Mouse (Mus musculus) kidney, postnatal 0 days (tissue): ENCODE results near the gene Hoxd8. TPM values are rescaled to one million over a fixed set of nuclear protein-coding genes. Genes with fewer than 3 reads are reported as not detected.

Source experiments
- ATAC-seq: fragments of 200-750 bp; cut with Nextera tagmentation; replicated peaks from 2 replicates; pipeline ENCODE4 v1.8.0; 2017; ENCODE audit warnings: low read depth, moderate number of reproducible peaks, moderate TSS enrichment, moderate library complexity; ENCODE audit not compliant: low FRiP score
- DNase-seq: peaks from one replicate; pipeline ENCODE4 v3.0.0-alpha.2; 2016; ENCODE audit warnings: low spot score
- H3K27ac ChIP-seq: fragments of 300-500 bp; sonication (generic); 2 replicates; pipeline ENCODE4 v1.5.1; 2014; ENCODE audit warnings: mild to moderate bottlenecking
- H3K27me3 ChIP-seq: fragments of 300-500 bp; sonication (generic); 2 replicates; pipeline ENCODE4 v1.6.1; 2014; ENCODE audit warnings: low read length, mixed read lengths; ENCODE audit not compliant: insufficient read depth
- H3K36me3 ChIP-seq: fragments of 300-500 bp; sonication (generic); 2 replicates; pipeline ENCODE4 v1.6.1; 2014; ENCODE audit warnings: low read length, mixed read lengths; ENCODE audit not compliant: insufficient read depth
- H3K4me1 ChIP-seq: fragments of 300-500 bp; sonication (generic); replicated peaks from 2 replicates; pipeline ENCODE4 v1.6.1; 2014; ENCODE audit warnings: antibody characterized with exemption, low read length, mixed read lengths; ENCODE audit not compliant: insufficient read depth
- H3K4me2 ChIP-seq: fragments of 300-500 bp; sonication (generic); 2 replicates; pipeline ENCODE4 v1.6.1; 2014; ENCODE audit warnings: mild to moderate bottlenecking, low read length, moderate library complexity, mixed read lengths
- H3K4me3 ChIP-seq: fragments of 300-500 bp; sonication (generic); replicated peaks from 2 replicates; pipeline ENCODE4 v1.5.1; 2014; ENCODE audit warnings: low read depth, low read length
- H3K9ac ChIP-seq: fragments of 300-500 bp; sonication (generic); 2 replicates; pipeline ENCODE4 v1.6.1; 2014; ENCODE audit warnings: low read depth, low read length
- H3K9me3 ChIP-seq: fragments of 300-500 bp; sonication (generic); replicated peaks from 2 replicates; pipeline ENCODE4 v1.6.1; 2016; ENCODE audit warnings: low read length, inconsistent platforms, mixed read lengths
- CTCF ChIP-seq: IDR thresholded peaks from 2 replicates; pipeline ENCODE4 v1.5.1; 2016; ENCODE audit warnings: antibody characterized with exemption, low read depth, mild to moderate bottlenecking, moderate library complexity
- whole genome bisulfite sequencing: fragments of 180-500 bp; shearing (Covaris S2); extraction: QIAGEN DNeasy Blood & Tissue Kit; methylation state at CpG from one replicate; pipeline ENCODE4 v1.1.7; 2014; 5-methylcytosine and 5-hydroxymethylcytosine counted together
- polyA plus RNA-seq: library from polyadenylated mRNA; unstranded; fragments of >200 nt; fragmentation: Nextera tagmentation; extraction: Ambion mirVana; gene quantifications from 2 replicates; pipeline ENCODE4 v1.2.1, GENCODE M21; 2015

Hoxd8 gene
- polyA plus RNA-seq, 1 experiment from 2014 or later, result 76.7 TPM

DNA sequence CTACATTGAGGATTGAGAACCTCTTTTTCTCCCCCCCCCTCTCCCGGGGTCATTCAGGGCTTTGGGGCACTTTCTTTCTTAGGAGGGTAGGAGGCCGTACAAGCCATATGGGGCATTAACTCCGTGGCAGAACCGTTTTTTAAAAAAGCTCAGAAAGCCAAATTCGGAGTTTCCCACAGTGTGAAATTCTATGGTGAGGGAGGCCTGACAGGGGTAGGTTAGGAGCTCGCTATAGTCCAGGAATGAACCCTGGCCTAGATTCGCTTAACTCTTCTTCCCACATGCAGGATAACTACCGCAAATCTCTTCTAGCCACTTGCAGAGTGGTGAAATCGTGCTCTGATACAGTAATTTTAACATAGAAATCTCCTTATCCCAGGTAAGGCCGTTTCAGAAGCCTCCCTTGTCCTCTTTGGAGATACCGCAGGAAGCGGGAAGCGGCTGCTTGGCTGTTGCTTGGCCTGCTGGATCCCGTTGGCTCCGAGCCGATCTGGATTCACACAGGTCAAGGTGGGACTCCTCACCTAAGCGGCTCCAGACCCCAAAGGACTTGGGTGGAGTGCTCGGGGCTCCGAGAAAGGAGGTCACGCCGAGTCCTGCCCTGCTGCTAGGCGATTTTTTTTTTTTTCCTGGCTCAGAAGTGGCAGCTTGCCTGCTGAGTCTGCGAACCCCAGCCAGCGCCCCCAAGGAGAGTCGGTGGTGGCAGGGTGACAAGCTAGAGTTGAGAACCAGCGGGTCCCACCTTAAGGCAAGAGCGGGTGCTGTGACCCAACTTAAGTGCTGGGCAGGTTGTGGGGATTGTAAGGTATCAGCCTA lies 30.8 kb downstream of the Hoxd8 start:
- no peaks in the 10 kb centered on the region for H3K36me3 ChIP-seq
- H3K9me3 ChIP-seq, result no peaks in the 10 kb centered on the region
- WGBS, result 41% methylated on average over 27 of the region's 27 CpGs
- peaks cover 56% of the 10 kb centered on the region for H3K4me1 ChIP-seq
- H3K27ac ChIP-seq, result peak overlapping the region; percentile 51; the same call in 1 of the 2 replicates
- H3K4me3 ChIP-seq, result 0 out of 2 replicates have a peak overlapping the region, but pooled peaks have one; percentile 1
- TF ChIP-seq CTCF, result no peak
- H3K27me3 ChIP-seq, result no peaks in the 10 kb centered on the region
- DNase-seq (no peak), ATAC-seq (no peak)
- H3K9ac ChIP-seq, result peak overlapping the region; percentile 49; the same call in 1 of the 2 replicates
- peak overlapping the region; percentile 86 for H3K4me2 ChIP-seq

DNA sequence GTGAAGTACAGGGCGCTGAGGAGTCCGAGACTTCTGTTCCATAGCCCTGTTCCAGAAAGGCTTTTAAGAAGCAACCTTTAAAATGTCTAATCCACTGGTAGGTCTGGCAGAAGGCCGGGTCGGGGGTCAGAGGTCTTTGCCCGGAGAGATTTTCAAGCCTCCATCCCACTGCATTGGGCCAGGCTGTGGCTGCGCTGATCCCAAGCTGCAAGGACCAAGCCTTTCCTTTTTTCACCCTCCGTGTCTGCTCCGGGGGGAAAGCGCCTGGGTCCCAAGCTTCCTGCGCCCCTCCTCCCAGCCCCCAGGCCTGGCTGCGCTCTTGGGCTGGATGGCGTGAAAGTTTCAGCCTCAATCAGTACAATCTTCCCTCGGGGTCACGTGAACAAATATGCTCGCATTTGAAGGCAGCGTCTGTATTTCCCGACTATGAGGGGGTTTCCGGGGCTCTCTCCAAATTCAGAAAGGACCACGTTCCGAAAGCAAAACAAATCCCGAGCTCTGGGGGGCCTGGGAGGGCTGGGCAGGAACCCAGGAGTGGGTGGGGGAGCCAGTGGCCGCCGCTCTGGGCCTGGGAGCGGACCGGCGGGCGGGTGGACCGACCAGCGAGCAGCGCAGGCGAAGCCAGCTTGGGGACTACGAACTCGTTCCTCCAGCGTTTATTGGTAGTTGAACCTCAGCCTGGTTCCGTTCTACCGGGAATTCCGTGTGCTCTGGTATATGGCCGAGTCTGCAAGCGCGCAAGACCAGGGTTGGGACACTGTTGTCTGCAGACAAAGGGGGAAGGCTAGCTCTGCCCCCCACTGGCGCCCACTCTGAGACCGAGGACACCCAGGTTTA lies 31.7 kb downstream of the Hoxd8 start:
- no peaks in the 10 kb centered on the region for H3K9me3 ChIP-seq
- peak overlapping the region; percentile 86 for H3K4me2 ChIP-seq
- no peak for DNase-seq
- peak overlapping the region; percentile 49 for H3K9ac ChIP-seq
- peak overlapping the region; percentile 1; the same call in 1 of the 2 replicates for H3K4me3 ChIP-seq
- ATAC-seq, result no peak
- peaks cover 61% of the 10 kb centered on the region for H3K4me1 ChIP-seq
- no peak for TF ChIP-seq CTCF
- WGBS, result 21% methylated on average over 42 of the region's 42 CpGs
- H3K27me3 ChIP-seq, result no peaks in the 10 kb centered on the region
- H3K27ac ChIP-seq, result peak overlapping the region; percentile 51; the same call in 1 of the 2 replicates
- no peaks in the 10 kb centered on the region for H3K36me3 ChIP-seq

DNA sequence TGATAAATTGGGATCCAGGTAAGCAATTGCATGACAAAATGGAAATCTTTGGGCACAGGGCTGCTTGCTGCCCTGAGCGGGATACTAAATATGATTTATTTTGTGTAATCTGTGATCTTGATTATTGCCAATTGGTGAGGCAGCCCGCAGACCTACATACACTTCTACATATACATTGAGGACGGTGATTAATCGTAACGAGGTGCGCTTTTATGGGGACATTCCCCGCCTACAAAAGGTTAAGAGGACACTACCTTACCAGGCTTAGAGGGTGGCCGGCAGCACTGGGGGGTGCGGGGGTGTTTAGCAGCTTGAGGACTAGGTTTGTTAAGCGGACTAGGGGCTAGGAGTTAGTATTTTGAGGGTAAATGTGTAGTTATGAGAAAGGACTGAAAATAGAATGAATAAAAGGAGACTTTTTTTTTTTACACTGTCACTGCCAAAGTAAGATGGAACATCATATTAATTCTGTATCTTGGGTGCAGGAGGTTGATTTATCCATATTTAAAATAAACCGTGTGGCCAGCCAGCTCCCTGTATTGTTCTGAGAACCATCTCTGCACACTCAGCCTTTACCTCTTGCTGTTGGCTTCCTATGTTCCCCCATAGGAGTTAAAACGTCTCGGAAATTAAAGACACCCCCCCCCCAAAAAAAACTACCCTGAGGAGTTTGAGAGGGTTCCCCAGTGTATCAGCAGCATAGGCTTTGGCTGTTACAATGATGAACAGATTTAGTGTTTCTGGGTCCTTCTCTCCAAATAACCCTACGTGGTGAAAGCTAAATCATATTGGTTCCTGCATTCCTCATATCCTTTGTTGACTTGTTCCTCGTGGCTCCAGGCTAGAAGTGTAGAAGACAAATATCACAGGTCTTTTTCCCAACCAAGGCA lies 32.5 kb downstream of the Hoxd8 start:
- Histone ChIP-seq H3K27ac (peak overlapping the region; percentile 51; the same call in 1 of the 2 replicates), H3K36me3 (no peaks in the 10 kb centered on the region), H3K27me3 (no peaks in the 10 kb centered on the region), H3K4me3 (peak overlapping the region; percentile 1; the same call in 1 of the 2 replicates), H3K4me2 (peak overlapping the region; percentile 86), H3K9me3 (no peaks in the 10 kb centered on the region), H3K9ac (peak overlapping the region; percentile 49; the same call in 1 of the 2 replicates), H3K4me1 (peaks cover 59% of the 10 kb centered on the region)
- ATAC-seq, result no peak
- TF ChIP-seq CTCF, result no peak
- DNase-seq, result no peak
- WGBS, result 50% methylated on average over 15 of the region's 15 CpGs

DNA sequence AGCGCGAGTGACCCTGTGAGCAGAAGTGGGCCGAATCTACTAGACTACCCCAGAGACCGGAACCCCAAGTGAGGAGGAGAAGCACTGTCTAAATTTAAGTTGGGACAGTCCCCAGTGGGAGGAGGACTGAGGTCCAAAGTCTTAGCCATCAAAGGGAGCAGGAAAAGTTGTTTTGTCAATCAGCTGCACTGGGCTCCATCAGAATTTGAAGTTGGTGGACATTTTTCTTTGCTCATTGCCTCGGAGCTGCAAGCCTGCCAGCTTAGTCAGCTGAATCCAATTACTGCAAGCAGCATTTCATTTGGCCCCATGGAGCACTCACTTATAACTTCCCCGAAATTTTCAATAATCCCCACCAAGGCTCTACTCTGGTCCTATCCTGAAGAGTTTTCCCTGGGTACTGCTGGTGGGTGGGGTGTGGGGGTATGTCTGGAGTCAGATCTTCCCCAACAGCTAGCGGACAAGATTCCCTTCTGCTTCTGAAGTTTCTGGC lies 33.2 kb downstream of the Hoxd8 start:
- no peak for TF ChIP-seq CTCF
- Histone ChIP-seq H3K36me3 (no peaks in the 10 kb centered on the region), H3K4me1 (peaks cover 52% of the 10 kb centered on the region), H3K27me3 (no peaks in the 10 kb centered on the region), H3K4me3 (no peak overlapping the region), H3K4me2 (peak overlapping the region; percentile 86), H3K9ac (peak overlapping the region; percentile 35; the same call in 1 of the 2 replicates), H3K27ac (peak overlapping the region; percentile 79; the same call in 1 of the 2 replicates), H3K9me3 (no peaks in the 10 kb centered on the region)
- no peak for ATAC-seq
- DNase-seq, result no peak
- 48% methylated on average over 7 of the region's 7 CpGs for WGBS

DNA sequence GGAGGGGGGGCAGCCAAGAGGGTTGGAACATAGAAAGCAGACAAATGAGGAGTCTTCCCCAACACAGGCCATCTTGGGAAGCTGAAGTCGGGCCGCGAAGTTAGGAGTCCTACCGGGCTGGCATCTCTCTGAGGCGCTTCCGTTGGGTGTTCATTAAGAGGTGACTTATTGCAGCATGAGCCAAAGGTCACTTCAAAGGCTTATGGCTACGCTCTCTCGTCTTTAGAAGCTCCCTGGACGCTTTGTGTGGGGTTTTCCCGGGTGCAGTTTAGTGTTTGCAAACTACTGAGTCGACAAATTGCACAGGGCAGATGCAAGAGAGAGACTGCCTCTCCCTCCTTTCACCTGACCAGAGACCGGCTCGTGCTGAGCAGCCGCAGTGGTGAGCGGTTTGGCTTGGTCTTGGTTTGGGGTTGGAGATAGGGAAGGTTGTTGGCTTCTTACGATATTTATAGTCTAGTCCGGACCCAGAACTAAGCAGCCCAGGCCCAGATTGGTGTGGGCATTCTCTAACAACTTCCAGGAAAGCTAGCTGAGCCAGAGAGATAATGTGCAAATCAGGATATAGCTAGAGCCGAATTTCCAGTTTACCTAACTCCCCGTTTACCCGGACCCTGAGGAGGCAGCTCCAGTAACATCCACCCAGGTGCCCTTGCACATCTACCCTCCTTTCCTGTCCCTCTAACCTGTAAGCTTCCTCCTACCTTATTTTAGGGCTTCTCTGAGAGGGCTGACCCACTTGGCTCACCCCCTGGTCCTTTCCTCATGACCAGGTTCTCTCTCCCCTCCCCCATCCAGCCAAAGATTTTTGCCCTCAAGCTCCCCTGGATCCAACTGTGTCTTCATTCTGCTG lies 34.4 kb downstream of the Hoxd8 start:
- H3K27me3 ChIP-seq, result no peaks in the 10 kb centered on the region
- H3K27ac ChIP-seq, result peak overlapping the region; percentile 79
- peaks cover 50% of the 10 kb centered on the region for H3K4me1 ChIP-seq
- no peaks in the 10 kb centered on the region for H3K36me3 ChIP-seq
- H3K9me3 ChIP-seq, result no peaks in the 10 kb centered on the region
- DNase-seq (no peak), ATAC-seq (no peak)
- peak overlapping the region; percentile 5; the same call in 1 of the 2 replicates for H3K4me3 ChIP-seq
- TF ChIP-seq CTCF, result no peak
- H3K4me2 ChIP-seq, result peak overlapping the region; percentile 86
- WGBS, result 18% methylated on average over 20 of the region's 20 CpGs
- H3K9ac ChIP-seq, result peak overlapping the region; percentile 35; the same call in 1 of the 2 replicates
